Mouse (Mus musculus) spleen, adult 2 months (tissue): Measurements from ENCODE around the gene Clcn1. TPM values are rescaled to one million over a fixed set of nuclear protein-coding genes. Genes with fewer than 3 reads are reported as not detected.

Experiments
- DNase-seq, 2 experiments: peaks; one replicate each; pipeline versions ENCODE4 v3.0.0 to v3.0.0-alpha.2; 2012 to 2021; ENCODE audit warnings: low spot score in 2 of 2, low read depth in 1 of 2
- H3K27ac ChIP-seq: fragments of 200-500 bp; 2 replicates; pipeline ENCODE4 v1.5.1; 2012; ENCODE audit warnings: low read length, inconsistent platforms; ENCODE audit not compliant: insufficient read depth
- H3K27me3 ChIP-seq: fragments of 200-500 bp; 2 replicates; pipeline ENCODE4 v1.6.1; 2012; ENCODE audit warnings: mild to moderate bottlenecking, moderate library complexity, low read length, inconsistent platforms; ENCODE audit not compliant: control insufficient read depth, insufficient read depth
- H3K36me3 ChIP-seq: fragments of 200-500 bp; 2 replicates; pipeline ENCODE4 v1.6.1; 2012; ENCODE audit warnings: mild to moderate bottlenecking, low read length, inconsistent platforms; ENCODE audit not compliant: control insufficient read depth, insufficient read depth
- H3K4me1 ChIP-seq: fragments of 200-500 bp; 2 replicates; pipeline ENCODE4 v1.6.1; 2011; ENCODE audit warnings: inconsistent platforms; ENCODE audit not compliant: control insufficient read depth, insufficient read depth, insufficient read length
- H3K4me3 ChIP-seq: fragments of 200-500 bp; 2 replicates; pipeline ENCODE4 v1.5.1; 2011; ENCODE audit warnings: mild to moderate bottlenecking, inconsistent platforms; ENCODE audit not compliant: insufficient read depth, insufficient read length; ENCODE audit errors: extremely low read depth
- CTCF ChIP-seq: fragments of 200-500 bp; IDR thresholded peaks from 2 replicates; pipeline ENCODE4 v1.5.1; 2011; ENCODE audit warnings: mild to moderate bottlenecking, inconsistent platforms; ENCODE audit not compliant: insufficient read depth, insufficient read length, insufficient replicate concordance; ENCODE audit errors: extremely low read depth
- POLR2A ChIP-seq: fragments of 200-500 bp; IDR thresholded peaks from 2 replicates; pipeline ENCODE4 v1.6.1; 2011; ENCODE audit warnings: low read depth, low read length, inconsistent platforms
- WGBS: fragments of 180-500 bp; shearing (Covaris S2); methylation state at CpG from one replicate; pipeline ENCODE4 v1.1.7; 2018; 5-methylcytosine and 5-hydroxymethylcytosine counted together
- polyA plus RNA-seq: library from polyadenylated mRNA; depleted of rRNA; stranded (reverse); fragments of >200 nt; gene quantifications from 2 replicates; pipeline ENCODE4 v1.2.3, GENCODE M21; 2012; rRNA removed

Clcn1 gene
- polyA plus RNA-seq, 1 experiment: 0.18 TPM

- TF ChIP-seq CTCF: no peak
- no peak for TF ChIP-seq POLR2A
- no peaks in the 10 kb centered on the region for H3K4me1 ChIP-seq
- H3K27ac ChIP-seq: no peak overlapping the region
- H3K27me3 ChIP-seq: no peaks in the 10 kb centered on the region
- 90% methylated on average over 4 of the region's 4 CpGs for WGBS
- peaks cover 6% of the 10 kb centered on the region for H3K36me3 ChIP-seq
- no peak for DNase-seq
- no peak overlapping the region for H3K4me3 ChIP-seq
Measured at GRCm38 (mm10) chr6:42364066-42364465, 77.6 kb downstream of the Clcn1 start.

DNA sequence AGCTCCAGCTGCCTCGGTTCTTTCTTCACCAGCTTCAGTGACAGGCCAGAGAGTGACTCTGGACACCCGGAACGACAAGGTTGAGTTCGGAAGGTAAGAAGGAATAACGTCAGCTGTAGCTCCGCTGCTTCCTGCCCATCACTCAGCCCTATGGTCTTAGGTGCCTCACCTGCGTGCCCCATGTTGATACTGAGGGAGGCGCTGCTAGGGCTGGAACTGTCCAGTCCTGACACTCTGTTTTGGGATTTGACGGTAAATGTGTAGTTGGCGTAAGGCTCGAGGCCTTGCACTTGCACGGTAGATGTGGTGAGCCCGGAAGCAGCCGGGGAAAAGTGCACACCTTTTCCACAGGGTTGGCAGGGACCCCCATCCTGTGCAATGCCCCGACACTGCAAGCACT is 78.1 kb downstream of the Clcn1 start:
- H3K27ac ChIP-seq: no peak overlapping the region
- no peaks in the 10 kb centered on the region for H3K27me3 ChIP-seq
- H3K4me1 ChIP-seq: no peaks in the 10 kb centered on the region
- H3K36me3 ChIP-seq: peaks cover 4% of the 10 kb centered on the region; the same call in 1 of the 2 replicates
- 93% methylated on average over 15 of the region's 15 CpGs for WGBS
- DNase-seq: no peak
- TF ChIP-seq CTCF: no peak
- TF ChIP-seq POLR2A: no peak
- no peak overlapping the region for H3K4me3 ChIP-seq

- WGBS: 88% methylated on average over 6 of the region's 6 CpGs
- DNase-seq: no peak
- no peaks in the 10 kb centered on the region for H3K27me3 ChIP-seq
- 0 out of 2 replicates have a peak, but pooled peaks cover 1% of the 10 kb centered on the region for H3K36me3 ChIP-seq
- H3K4me3 ChIP-seq: no peak overlapping the region
- H3K27ac ChIP-seq: no peak overlapping the region
- TF ChIP-seq POLR2A (no peak), CTCF (no peak)
- H3K4me1 ChIP-seq: no peaks in the 10 kb centered on the region
Measured at GRCm38 (mm10) chr6:42365215-42365614, 78.7 kb downstream of the Clcn1 start.

Other genes starting within 250 kb of the Clcn1 start
- gene Sva, start 248.3 kb upstream of the Clcn1 start, polyA plus RNA-seq: not detected in 2 replicates
- gene Tas2r139, start 145.7 kb upstream of the Clcn1 start, polyA plus RNA-seq: not detected in 2 replicates
- gene Tas2r144, start 71.4 kb upstream of the Clcn1 start, polyA plus RNA-seq: not detected in 2 replicates
- gene Gstk1, start 40.8 kb upstream of the Clcn1 start, polyA plus RNA-seq: 4.1 and 4.6 TPM in 2 replicates
- not detected in 2 replicates for gene Tmem139, start 24.7 kb upstream of the Clcn1 start, polyA plus RNA-seq
- 32.2 and 33.6 TPM in 2 replicates for gene Casp2, start 21.7 kb upstream of the Clcn1 start, polyA plus RNA-seq
- 0.06 and 0.15 TPM in 2 replicates for gene Fam131b, start 38.0 kb downstream of the Clcn1 start, polyA plus RNA-seq
- gene Zyx, start 62.9 kb downstream of the Clcn1 start, polyA plus RNA-seq: 184 and 228 TPM in 2 replicates
- 0.18 and 0.19 TPM in 2 replicates for gene Epha1, start 86.6 kb downstream of the Clcn1 start, polyA plus RNA-seq
- 0.13 and 0.69 TPM in 2 replicates for gene Tas2r143, start 113.6 kb downstream of the Clcn1 start, polyA plus RNA-seq
- 0.07 and 0.13 TPM in 2 replicates for gene Tas2r135, start 118.7 kb downstream of the Clcn1 start, polyA plus RNA-seq
- 0.09 TPM in 1 of 2 replicates, not detected in the other for gene Tas2r126, start 147.8 kb downstream of the Clcn1 start, polyA plus RNA-seq
- gene Olfr458, start 178.5 kb downstream of the Clcn1 start, polyA plus RNA-seq: not detected in 2 replicates
- not detected in 2 replicates for gene Olfr457, start 189.7 kb downstream of the Clcn1 start, polyA plus RNA-seq
- 0.09 TPM in 1 of 2 replicates, not detected in the other for gene Olfr456, start 200.5 kb downstream of the Clcn1 start, polyA plus RNA-seq